Mouse (Mus musculus) myocyte (in vitro differentiated cells): ENCODE measurements at regions not wholly inside any gene's neighbourhood (a gene's known extent, or its start where the extent isn't known, plus 50 kb on each side); places are given as distances from the start of the nearest gene placed in this dataset.

Experiments
- H3K27me3 ChIP-seq: one replicate; pipeline ENCODE4 v1.6.1; 2011; ENCODE audit not compliant: control insufficient read depth, insufficient read depth, insufficient read length
- H3K36me3 ChIP-seq: one replicate; pipeline ENCODE4 v1.6.1; 2011; ENCODE audit not compliant: control insufficient read depth, insufficient read depth
- H3K4me2 ChIP-seq: one replicate; pipeline ENCODE4 v1.6.1; 2011; ENCODE audit warnings: low read depth, control low read depth
- H3K4me3 ChIP-seq: one replicate; pipeline ENCODE4 v1.5.1; 2011; ENCODE audit warnings: mild to moderate bottlenecking, control low read depth, moderate library complexity
- H3K79me2 ChIP-seq: one replicate; pipeline ENCODE4 v1.6.1; 2011; ENCODE audit not compliant: control insufficient read depth, insufficient read depth
- H3ac ChIP-seq: one replicate; pipeline ENCODE4 v1.6.1; 2011; ENCODE audit not compliant: control insufficient read depth, insufficient read length
- CEBPB ChIP-seq: IDR thresholded peaks from 2 replicates; pipeline ENCODE4 v1.6.1; 2011; ENCODE audit warnings: mild to moderate bottlenecking, moderate library complexity; ENCODE audit not compliant: poor library complexity, insufficient read depth, severe bottlenecking
- E2F4 ChIP-seq: IDR thresholded peaks from one replicate; pipeline ENCODE4 v1.6.1; 2011; ENCODE audit warnings: mild to moderate bottlenecking, control low read depth, moderate library complexity; ENCODE audit not compliant: insufficient read depth
- MAX ChIP-seq: IDR thresholded peaks from one replicate; pipeline ENCODE4 v1.6.1; 2011; ENCODE audit warnings: low read depth, mild to moderate bottlenecking, control low read depth
- MYOD1 ChIP-seq, 3 experiments: IDR thresholded peaks; one replicate each; pipeline ENCODE4 v1.6.1; 2011; ENCODE audit warnings: control low read depth in 2 of 3, low read depth in 2 of 3, mild to moderate bottlenecking in 2 of 3, moderate library complexity in 1 of 3; ENCODE audit not compliant: insufficient read length in 2 of 3, control insufficient read depth in 1 of 3
- MYOG ChIP-seq, 3 experiments: IDR thresholded peaks; one replicate each; pipeline ENCODE4 v1.6.1; 2011; ENCODE audit warnings: control low read depth in 2 of 3, low read depth in 2 of 3, mild to moderate bottlenecking in 2 of 3; ENCODE audit not compliant: insufficient read length in 2 of 3, control insufficient read depth in 1 of 3, insufficient read depth in 1 of 3
- POLR2A ChIP-seq: IDR thresholded peaks from one replicate; pipeline ENCODE4 v1.6.1; 2011; ENCODE audit warnings: low read depth, mild to moderate bottlenecking, control low read depth, moderate library complexity; ENCODE audit not compliant: insufficient read length
- POLR2AphosphoS2 ChIP-seq: IDR thresholded peaks from one replicate; pipeline ENCODE4 v1.6.1; 2011; ENCODE audit warnings: low read depth, control low read depth; ENCODE audit not compliant: insufficient read length
- REST ChIP-seq: IDR thresholded peaks from one replicate; pipeline ENCODE4 v1.6.1; 2011; ENCODE audit warnings: mild to moderate bottlenecking, control low read depth, moderate library complexity; ENCODE audit not compliant: insufficient read depth, insufficient read length
- SRF ChIP-seq: IDR thresholded peaks from one replicate; pipeline ENCODE4 v1.6.1; 2011; ENCODE audit warnings: low read depth; ENCODE audit not compliant: control insufficient read depth, insufficient read length
- TCF12 ChIP-seq: IDR thresholded peaks from one replicate; pipeline ENCODE4 v1.6.1; 2011; ENCODE audit warnings: mild to moderate bottlenecking, control low read depth; ENCODE audit not compliant: poor library complexity, insufficient read depth, severe bottlenecking
- TCF3 ChIP-seq: IDR thresholded peaks from one replicate; pipeline ENCODE4 v1.6.1; 2011; ENCODE audit warnings: low read depth, control low read depth; ENCODE audit not compliant: insufficient read length
- USF1 ChIP-seq: IDR thresholded peaks from one replicate; pipeline ENCODE4 v1.6.1; 2011; ENCODE audit warnings: low read depth, mild to moderate bottlenecking, control low read depth, moderate library complexity

DNA sequence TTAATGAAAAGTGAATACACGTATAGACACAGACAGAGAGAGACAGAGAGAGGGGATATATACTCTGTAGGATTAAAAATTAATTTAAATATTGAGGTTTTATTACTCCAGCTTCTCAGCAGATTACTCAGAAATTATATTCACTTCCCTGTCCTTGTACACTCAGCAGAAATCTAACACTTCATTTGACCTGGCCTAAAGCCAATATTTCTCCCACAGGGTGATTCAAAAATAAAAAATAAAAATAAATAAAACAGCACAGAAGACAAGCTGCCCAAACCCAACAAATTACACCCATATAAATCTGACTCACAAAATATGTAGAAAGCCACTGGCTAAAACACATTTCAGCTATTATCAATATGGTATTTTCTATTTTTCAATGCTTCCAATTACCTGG lies 334.8 kb downstream of the Gm11361 start:
- H3K79me2 ChIP-seq, result peaks cover 5% of the 10 kb centered on the region
- no peak overlapping the region for H3K4me3 ChIP-seq
- H3ac ChIP-seq, result no peak overlapping the region
- H3K27me3 ChIP-seq, result no peaks in the 10 kb centered on the region
- no peak for TF ChIP-seq USF1
- TF ChIP-seq MYOG (IDR thresholded peaks at IDR 0.05; ENCODE audit: control insufficient read depth in 1 of 3, insufficient read depth in 1 of 3, insufficient read length in 2 of 3, low read depth in 2 of 3), result no peak
- TF ChIP-seq CEBPB, result no peak
- TF ChIP-seq MAX, result no peak
- TF ChIP-seq MYOD1 (IDR thresholded peaks at IDR 0.05; ENCODE audit: control insufficient read depth in 1 of 3, insufficient read length in 2 of 3, low read depth in 2 of 3), result no peak
- peak overlapping the region; percentile 5 for H3K4me2 ChIP-seq
- H3K36me3 ChIP-seq, result no peaks in the 10 kb centered on the region

DNA sequence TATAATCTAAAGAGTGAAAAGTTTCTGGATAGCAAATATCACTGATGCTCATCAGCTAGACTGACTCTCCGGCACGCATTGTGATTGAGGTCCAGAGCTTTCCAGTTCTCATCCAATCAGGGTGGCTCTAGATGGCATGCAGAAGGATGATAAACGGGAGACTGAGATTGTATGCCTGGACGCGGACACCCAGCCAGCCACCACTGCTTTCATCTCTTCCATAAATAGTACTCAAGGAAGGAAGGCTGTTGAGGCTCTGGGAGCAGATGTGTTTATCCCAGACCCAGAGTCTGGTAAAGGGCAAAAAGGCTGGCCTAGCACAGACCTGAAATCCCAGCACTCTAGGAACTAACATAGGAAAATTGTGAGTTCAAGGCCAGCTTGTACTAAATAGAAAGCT lies 330.6 kb downstream of the Gm11361 start:
- Histone ChIP-seq H3K79me2 (peaks cover 5% of the 10 kb centered on the region), H3K4me2 (no peak overlapping the region), H3ac (no peak overlapping the region), H3K27me3 (no peaks in the 10 kb centered on the region), H3K4me3 (no peak overlapping the region), H3K36me3 (no peaks in the 10 kb centered on the region)
- TF ChIP-seq MAX, result no peak
- TF ChIP-seq MYOD1 (IDR thresholded peaks at IDR 0.05; ENCODE audit: control insufficient read depth in 1 of 3, insufficient read length in 2 of 3, low read depth in 2 of 3), result no peak
- TF ChIP-seq POLR2AphosphoS2, result no peak
- TF ChIP-seq TCF3, result no peak

DNA sequence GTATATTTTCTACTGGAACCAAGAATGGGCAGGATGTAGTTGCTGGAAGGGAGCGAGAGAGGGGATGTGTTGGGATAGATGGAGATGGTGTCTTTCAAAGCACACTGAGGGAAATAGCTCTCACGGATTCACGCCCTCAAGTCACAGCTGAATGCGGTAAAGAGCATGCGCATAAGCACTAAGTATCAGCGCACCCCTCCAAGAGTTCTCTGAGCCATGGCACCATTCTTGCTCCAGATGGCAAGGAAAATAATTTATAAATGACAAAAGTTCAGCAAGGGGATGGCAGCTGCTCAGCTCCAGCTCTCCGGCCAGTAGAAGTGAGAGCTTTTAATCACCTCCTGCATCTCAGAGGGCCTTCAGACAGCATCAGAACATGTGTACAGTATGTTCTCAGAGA lies 329.4 kb downstream of the Gm11361 start:
- Histone ChIP-seq H3ac (no peak overlapping the region), H3K4me3 (no peak overlapping the region), H3K79me2 (peaks cover 5% of the 10 kb centered on the region), H3K36me3 (no peaks in the 10 kb centered on the region), H3K4me2 (no peak overlapping the region), H3K27me3 (no peaks in the 10 kb centered on the region)
- TF ChIP-seq E2F4 (no peak), REST (no peak), USF1 (no peak), TCF12 (no peak), POLR2AphosphoS2 (no peak), MYOG (IDR thresholded peaks at IDR 0.05; ENCODE audit: control insufficient read depth in 1 of 3, insufficient read depth in 1 of 3, insufficient read length in 2 of 3, low read depth in 2 of 3) (no peak), CEBPB (no peak), MAX (no peak), TCF3 (no peak), SRF (no peak), POLR2A (no peak), MYOD1 (IDR thresholded peaks at IDR 0.05; ENCODE audit: control insufficient read depth in 1 of 3, insufficient read length in 2 of 3, low read depth in 2 of 3) (no peak)

DNA sequence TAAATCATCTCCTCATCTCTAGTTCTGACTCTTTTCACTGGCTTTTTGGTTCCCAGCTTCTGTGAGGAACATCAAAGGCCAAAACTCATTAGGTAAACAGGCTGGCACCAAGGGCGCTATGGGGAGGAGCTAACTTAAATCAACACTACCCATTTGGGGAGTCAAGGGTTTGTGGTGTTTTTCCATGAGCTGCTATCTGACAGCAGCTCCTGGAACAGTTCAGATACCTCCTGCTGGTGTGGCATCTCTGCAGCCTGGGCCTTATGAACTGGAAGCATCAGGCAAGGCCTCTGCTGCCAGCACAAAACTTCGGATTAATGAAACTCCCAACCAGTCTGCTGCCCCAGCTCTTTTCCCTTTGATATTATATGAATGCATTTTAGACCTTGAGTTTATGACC lies 328.8 kb downstream of the Gm11361 start:
- Histone ChIP-seq H3K4me3 (no peak overlapping the region), H3K27me3 (no peaks in the 10 kb centered on the region), H3K79me2 (peaks cover 5% of the 10 kb centered on the region), H3K36me3 (no peaks in the 10 kb centered on the region), H3K4me2 (no peak overlapping the region), H3ac (no peak overlapping the region)
- TF ChIP-seq MYOD1 (IDR thresholded peaks at IDR 0.05; ENCODE audit: control insufficient read depth in 1 of 3, insufficient read length in 2 of 3, low read depth in 2 of 3), result no peak
- TF ChIP-seq MYOG (IDR thresholded peaks at IDR 0.05; ENCODE audit: control insufficient read depth in 1 of 3, insufficient read depth in 1 of 3, insufficient read length in 2 of 3, low read depth in 2 of 3), result no peak
- no peak for TF ChIP-seq USF1
- no peak for TF ChIP-seq POLR2AphosphoS2
- no peak for TF ChIP-seq E2F4
- TF ChIP-seq REST, result no peak
- TF ChIP-seq MAX, result no peak
- no peak for TF ChIP-seq TCF12
- no peak for TF ChIP-seq CEBPB
- no peak for TF ChIP-seq TCF3
- no peak for TF ChIP-seq SRF
- no peak for TF ChIP-seq POLR2A

DNA sequence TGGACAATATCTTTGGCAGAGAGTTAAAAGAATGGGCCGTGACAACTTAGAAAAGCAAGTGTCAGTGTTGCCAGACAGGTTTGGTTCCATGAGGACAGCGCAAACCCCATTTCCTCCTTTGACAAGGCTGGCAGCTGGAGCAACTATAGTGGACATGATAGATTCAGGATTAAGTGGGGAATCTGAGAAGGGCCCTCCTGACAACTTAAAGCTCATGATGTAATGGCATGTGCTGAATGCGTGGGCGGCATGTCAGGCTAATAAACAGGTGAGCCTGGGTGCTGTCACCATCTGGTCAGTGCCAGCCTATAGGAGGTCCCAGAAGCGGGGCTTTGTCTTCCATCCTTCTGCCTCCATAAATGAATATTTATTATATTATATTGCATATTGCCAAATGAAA lies 326.3 kb downstream of the Gm11361 start:
- Histone ChIP-seq H3ac (no peak overlapping the region), H3K79me2 (no peaks in the 10 kb centered on the region), H3K4me3 (no peak overlapping the region), H3K27me3 (no peaks in the 10 kb centered on the region), H3K36me3 (no peaks in the 10 kb centered on the region), H3K4me2 (no peak overlapping the region)
- peak in 2 of 3 experiments; percentile 46 to 74 for TF ChIP-seq MYOD1 (IDR thresholded peaks at IDR 0.05; ENCODE audit: control insufficient read depth in 1 of 3, insufficient read length in 2 of 3, low read depth in 2 of 3)
- TF ChIP-seq POLR2A, result no peak
- peak in 1 of 3 experiments; percentile 59 for TF ChIP-seq MYOG (IDR thresholded peaks at IDR 0.05; ENCODE audit: control insufficient read depth in 1 of 3, insufficient read depth in 1 of 3, insufficient read length in 2 of 3, low read depth in 2 of 3)
